Mouse (Mus musculus) monocyte, adult 2 months (primary cell): ENCODE results near the gene Smim11.
A peak's percentile ranks its signal among the peaks of the same experiment; 100 is the strongest.

ENCODE experiments used
- DNase-seq, 2 experiments: peaks; one replicate each; pipeline ENCODE4 v3.0.0; 2022; ENCODE audit warnings: low spot score in 2 of 2, low read depth in 1 of 2

The Smim11 gene

DNA sequence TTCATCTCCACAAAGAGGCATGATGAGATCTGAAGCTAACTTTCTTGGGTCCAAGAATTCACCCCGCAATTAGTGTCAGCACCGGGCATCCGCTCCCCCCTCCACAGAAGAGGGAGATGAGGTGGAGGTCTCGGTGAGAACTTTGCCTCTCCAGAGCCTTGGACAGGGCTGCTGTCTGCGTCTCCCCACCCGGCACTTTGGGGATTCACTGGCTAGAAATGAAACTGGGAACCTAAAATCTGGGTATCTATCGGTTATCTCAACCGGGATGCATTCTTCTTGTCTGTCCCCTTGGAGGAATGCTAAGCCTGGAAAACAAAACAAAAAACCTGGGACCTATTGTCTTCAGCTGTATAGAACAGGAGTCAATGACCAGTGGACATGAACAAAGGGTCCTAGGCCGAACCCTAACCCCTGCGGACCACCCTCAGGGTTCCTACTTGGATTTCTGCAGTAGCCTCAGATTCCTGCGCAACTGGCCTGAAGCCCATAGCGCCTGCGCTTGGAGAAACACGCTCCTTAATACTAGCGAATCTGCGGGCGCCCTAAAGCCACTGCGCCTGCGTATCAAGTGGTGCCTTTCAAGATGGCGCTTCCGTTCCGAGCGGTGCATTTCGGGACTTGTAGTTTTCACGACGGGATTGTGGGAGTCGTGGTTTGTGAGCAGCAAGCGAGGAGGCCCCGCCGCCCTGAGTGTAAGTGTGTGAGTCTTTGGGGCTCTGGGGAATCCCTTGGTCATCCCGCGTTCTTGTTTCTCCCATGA, at the start of gene Smim11:
Gene Smim11 (plus strand): TSS at position 638 of the 763 bp plus-strand sequence.
- peak; percentile 58 to 75 for DNase-seq

DNA sequence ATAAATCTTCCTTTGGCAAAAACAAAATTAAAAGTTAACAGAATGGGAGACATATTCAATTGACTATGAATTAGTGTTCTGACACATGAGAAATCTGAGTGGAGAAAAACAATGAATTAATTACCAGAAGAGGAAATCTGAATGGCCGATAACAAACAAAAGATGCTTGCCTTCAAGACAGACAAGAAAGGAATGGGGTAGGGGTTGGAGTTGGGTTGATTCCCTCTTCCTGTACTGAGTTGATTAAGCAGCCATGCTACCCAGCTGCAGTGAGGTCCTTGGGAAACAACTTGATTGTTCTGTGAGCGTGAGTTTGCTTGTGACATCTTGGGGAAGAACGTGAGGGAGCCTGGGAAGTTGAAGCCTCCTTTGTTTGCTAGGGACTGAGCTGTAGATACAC, 46.8 kb upstream of the Smim11 start:
- no peak for DNase-seq

DNA sequence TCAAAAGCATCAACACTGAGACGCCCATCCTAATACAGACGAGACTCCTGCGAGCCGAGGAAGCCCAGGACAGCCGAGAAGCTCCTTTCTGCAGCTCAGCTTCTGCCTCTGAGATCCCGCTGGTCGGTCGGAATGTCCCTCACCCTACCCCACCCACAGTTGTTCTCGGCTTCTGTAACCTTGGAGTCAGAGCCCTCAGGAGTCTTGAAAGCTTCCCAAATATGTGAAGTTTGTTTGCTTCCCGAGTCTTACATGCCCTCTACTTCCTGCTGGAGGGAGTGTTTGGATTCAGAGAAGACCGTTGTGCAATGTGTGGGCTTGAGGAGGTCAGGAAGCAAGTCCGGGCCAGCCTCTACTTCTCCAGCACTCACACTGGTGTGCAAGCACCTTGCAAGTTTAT, 33.2 kb upstream of the Smim11 start:
- DNase-seq, result no peak

DNA sequence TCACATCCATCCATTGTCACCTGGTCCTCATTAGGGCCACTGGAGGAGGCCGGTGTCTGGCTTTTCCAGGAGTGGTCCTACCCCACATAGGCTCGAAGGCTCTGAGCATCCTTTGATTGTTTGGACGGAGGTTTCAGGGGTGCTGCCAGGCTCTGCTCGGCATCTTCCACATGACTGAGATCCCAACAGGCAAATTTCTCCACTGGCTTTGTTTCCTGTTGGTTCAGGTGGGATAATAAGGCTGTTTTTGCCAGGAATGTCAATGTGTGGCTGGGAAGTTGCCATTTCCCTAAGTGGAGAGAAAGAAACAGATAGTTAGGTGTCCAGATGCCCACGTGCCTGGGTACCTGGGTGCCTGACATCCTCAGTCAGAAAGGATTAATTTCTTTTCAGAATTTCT, 26.6 kb upstream of the Smim11 start:
- DNase-seq, result no peak

DNA sequence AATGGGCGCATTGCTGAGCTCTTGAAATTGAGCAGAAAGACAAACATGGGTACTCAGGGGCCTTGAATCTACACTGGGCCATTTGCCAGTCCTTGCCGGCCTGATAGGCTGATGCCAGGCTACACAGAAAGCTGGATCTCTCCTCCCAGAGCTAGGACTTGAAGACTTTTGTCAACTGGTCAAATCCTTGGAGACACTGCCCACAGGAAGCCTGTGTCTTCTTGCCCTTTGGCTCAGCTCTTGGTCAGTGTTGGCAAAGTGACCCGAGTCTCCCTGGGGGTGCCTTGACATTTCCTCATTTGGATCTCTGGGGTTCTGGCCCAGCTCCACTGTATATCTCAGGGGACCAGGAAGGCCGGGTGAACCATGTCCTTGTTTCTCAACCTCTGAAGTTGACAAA, 25.6 kb upstream of the Smim11 start:
- DNase-seq, result no peak

DNA sequence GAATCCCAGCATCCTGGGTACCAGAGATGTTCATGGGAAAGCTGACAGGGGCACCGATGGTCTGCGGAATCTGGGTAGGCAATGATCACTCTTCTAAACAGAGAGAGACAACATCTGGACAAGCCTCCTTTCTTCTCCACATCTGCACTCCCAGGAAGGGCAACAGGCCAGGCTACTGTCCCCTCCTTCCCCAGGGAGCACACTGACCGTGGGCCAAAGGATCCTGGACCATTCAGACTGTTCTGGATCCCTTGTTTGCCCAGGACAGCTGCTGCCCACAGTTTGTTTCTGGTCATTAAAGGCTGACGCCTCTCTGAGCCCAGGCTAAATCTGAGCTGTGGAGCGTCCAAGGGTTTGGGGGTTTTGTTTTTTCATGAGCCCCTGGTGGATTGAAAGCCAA, 18.4 kb upstream of the Smim11 start:
- no peak for DNase-seq

DNA sequence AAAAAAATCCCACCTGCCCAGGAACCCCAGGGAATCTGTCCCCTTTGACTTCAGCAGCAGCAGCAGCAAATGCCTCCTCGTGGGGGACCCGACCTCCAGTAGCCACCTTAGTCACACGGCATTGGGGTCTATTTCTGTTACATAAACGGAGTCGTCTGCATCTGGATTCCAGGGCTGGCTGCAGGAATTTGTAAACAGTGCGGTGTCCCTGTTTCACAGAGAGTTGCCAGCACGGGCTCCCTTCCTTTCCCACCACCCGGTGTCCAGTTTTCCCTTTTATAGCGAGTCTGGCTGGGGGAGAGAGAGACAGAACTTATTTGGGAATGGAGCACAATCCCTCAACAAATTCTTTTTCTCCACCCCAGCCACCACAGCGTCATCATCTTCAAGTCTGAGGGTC, 16.0 kb upstream of the Smim11 start:
- DNase-seq, result no peak

DNA sequence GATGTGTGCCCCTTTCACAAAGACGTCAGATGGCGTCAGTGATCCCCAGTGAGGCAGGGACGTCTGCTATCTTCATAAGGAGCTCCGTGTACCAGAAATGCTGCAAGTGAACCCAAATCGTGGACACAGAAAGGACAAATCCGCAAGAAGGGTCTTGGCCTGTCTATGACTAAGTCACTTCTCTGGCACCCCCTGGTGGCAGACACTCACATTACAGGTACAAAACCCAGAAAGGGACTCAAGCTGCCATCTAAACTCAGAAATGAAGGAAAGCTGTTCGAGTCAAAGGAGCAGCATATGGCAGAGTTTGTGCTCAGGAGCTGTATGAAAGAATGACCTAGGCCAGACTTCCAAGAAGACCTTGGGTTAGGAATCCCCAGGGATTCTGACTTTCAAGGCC, 14.5 kb upstream of the Smim11 start:
- DNase-seq, result peak; percentile 11 to 55

DNA sequence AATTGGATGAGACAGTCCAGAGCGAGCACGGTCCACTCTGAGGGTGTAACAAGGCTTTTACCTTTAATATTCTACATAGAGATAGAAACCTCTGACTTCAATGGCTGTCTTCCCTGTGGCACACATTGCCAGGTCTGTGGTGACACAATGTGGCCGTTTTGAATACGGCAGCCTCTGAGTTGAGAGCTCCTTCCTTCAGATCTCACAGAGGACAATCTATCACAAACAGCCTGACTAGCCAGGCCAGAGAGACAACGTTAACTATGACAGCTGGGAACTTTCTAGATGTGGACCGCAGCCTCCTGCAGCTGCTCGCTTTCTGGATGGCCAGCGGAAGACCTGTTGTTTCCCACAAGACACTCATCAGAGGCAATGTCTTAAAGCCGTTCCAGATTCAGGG, 12.3 kb upstream of the Smim11 start:
- no peak for DNase-seq

DNA sequence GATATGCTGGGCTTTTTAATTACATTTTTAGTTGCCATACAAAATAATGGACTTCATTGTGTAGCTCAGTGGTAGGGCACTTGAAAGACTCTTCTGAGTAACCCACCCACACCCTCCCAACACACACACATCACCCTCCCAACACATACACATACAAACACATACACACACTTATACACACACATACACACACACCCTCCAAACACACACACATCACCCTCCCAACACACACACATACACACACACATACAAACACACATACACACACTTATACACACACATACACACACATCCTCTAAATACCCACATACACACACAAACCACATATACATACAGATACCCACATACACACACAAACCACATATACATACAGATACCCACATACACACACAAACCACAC, 11.0 kb upstream of the Smim11 start:
- no peak for DNase-seq

DNA sequence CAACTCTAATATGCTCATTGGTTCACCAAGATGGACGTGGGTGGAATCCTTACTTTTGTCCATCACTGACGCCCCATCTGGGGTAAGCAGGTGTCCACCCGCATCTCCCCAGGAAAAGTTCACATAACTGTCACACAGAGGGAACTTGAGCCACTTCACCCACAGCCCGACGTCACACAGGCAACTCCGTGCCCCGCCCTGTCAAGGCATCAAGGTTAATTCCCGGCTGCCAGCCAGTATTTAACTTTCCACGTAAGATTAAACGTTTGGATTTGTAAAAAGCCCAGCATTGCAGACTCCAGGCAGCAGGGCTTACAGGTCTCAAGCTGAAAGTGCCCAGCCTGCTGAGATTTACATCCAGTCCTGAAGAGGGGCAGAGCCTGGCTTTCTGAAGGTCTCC, 9.0 kb upstream of the Smim11 start, which contains the start of gene Kcne2:
Gene Kcne2 (plus strand): TSS at position 289 of the 400 bp plus-strand sequence.
- DNase-seq, result no peak

DNA sequence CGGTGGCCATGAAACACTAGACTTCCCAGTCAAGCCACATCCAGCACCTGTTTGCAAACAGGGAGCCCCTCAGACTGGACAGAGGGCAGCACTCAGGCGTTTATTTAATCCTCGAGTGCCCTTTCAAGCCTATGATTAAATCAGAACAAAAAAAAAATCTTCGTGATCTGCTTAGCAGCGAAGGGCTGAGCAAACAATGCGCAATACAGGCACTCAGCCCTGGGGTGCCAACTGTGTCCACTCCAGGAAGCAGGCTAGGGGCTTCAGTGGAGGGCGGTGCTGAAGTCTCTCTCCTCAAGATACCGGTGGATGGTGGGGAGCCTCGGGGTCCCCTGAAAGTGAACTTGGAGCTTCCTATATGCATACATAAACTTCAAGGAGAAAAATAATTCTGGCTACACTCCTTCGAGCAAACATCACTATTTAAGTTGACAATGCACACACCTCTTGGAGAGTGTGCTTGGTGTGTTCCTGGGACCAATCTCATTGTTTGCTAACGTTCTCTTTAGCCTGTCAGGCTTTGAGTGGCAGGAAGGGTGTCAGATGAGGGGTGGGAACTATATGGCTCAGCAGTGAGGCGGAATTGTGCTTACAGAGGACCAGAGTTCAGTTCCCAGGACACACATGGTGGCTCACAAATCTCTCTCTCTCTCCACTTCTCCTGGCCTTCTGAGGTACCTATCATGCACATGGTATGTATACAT, 6.7 kb upstream of the Smim11 start:
- DNase-seq, result no peak

DNA sequence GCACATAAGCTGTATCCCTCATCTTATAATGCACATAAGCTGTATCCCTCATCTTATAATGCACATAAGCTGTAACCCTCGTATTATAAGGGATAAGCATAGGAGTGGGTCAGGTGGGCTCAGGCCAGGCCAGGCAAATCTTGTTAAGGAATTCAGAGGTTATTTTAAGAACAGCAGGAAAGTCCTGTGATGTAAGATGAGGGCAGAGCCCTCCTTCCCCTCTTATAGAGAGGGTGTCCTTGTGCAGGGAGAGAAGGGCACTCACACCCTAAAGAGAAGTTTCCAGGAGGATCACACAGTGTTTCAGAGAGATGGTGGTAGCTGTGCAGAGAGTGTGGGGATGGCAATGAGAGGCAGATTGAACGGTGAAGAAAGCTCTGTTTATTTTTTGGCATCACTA, 5.8 kb upstream of the Smim11 start:
- DNase-seq, result no peak

DNA sequence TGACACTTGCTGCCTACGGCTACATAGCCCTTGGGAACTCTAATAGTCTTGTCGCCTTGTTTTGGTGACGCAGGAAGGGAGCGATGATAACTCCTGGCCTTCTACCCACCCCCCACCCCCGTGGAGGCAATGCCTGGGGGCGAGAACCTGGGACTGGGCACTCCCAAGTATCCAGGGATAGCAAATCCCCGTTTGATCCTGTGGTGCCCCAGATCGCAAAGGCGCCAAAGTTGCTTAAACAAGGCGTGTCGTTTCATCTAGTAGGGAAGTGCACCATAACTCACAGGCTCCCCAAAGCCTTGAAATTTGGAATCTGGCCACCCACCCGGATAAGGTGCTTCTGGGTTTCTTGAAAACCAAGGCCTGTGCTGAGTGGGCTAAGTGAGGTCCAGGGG, 323 bp downstream of the Smim11 start:
- peak in 1 of 2 experiments; percentile 1 for DNase-seq

DNA sequence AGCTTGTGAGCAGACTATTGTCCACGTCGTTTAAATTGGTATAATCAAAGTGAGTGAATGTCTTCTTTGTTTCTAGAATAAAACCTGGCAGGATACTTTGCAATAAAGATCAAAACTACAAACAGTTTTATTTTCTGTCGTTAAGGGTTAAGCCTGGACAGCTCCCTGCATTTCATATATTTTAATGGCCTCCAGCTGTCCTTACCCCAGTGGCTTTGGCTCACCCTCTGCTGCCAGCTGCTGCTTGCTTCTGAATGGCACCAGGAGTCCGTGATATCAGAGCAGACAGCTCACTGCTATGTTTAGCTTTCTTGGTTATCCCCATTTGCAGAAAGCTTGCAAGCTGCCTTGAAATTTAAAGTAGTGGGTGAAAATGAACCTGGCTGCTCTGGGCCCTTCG, 903 bp downstream of the Smim11 start:
- DNase-seq, result no peak

DNA sequence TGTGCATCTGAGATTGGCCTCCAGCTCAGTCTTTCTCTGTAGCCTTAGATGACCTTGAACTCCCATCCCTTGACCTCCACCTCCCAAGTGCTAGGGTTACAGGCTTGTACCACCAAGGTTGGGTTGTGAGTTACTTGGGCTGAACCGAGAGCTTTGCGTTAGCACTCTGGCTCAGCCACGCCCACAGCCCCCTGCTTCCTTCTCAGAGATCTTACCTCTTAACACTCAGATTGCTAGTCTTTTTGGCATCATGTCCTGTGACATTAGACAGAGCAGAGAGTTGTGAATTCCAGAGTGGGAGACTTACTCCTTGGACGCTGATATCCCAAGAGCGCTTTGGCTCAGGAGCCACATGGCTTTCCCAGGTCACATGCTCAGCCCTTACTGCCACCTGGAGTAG, 1.4 kb downstream of the Smim11 start:
- DNase-seq, result no peak

DNA sequence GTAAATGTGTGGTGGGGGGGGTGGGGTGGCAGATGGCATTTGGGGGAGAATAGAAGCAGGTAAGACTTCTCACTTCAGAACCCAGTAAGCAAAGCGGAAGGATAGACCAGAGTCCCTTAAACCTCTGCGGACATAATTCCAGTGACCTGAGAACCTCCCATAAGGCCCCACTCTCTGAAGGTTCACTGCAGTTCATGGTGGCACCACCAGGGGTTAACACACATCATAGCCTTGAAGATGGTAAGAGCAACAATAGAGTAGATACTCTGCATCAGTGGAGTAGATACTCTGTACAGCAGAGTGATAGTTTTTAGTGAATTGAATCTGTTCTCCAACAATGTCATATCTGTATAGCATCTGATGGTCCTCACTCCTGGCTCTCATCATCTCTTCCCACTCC, 4.4 kb downstream of the Smim11 start:
- DNase-seq, result no peak

DNA sequence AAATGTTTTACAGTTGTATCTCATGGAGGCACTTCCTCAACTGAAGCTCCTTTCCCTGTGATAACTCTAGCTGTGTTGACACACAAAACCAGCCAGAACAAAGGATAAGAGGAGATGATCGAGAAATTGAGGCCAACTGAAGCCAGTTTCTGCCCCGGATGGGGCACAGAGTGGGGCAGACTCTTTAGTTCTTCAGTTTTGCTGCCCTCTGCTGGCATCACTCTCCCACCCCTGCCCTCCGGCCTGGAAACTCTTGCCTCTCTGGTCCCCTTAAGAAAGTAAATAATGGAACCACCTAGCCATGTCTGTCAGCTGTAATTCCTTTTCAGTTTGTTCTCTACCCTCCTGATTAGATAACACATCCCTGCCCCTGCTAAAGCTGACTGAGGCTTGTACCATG, 6.9 kb downstream of the Smim11 start:
- no peak for DNase-seq

DNA sequence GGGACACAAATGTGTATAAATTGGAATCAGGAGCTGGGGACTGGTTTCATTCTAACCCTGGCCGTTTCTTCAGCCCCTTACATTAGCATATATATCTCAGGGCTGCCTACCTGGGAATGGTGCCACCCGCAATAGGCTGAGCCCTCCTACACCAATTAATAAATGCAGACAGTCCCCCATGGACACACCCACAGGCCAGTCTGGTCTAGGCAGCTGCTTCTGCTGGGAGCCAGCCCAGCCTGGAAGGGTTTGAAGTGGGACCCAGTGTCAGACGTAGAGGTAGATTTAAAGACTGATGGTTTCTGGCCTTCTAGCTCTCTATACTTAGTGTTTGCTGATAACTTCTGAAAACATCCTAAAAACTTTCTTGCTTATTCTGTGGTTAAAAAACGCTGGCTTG, 8.0 kb downstream of the Smim11 start:
- DNase-seq, result no peak

DNA sequence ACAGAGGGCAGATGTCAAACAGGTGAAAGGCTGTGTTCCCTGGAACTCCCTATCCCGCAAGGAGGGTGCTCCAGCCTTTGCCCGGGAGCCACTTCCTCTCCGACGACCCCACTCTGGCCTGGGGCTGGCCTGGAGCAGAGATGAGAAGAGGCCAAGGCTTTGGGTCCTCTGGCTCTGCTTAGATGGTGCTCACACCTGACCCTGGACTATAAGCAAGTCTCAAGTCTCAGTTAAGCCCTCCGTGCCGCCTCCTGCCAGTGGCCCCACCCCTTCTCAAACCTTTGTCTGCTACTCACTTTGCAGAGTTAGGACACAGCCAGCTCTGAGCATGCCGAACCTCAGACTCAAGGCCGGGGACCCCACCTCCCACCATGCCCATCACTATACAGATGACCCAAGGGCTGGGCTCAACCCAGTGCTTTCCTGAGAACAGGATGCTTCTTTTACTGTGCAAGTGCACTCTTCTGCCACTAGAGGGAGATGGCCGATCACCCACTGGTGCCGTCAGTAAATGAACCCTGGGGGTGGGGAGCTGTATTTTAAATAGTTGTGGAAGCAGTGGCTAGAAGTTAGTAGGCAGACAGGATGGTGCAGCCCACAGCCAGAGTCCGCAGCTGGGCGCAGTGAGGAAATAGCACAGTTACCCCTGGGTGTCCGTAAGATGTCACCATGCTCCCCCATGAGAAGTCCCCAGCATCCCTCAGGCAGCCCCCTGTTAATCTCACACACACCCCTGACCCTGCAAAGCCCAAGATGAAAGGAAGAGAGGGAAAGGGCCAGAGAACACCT, 13.1 kb downstream of the Smim11 start:
- no peak for DNase-seq

DNA sequence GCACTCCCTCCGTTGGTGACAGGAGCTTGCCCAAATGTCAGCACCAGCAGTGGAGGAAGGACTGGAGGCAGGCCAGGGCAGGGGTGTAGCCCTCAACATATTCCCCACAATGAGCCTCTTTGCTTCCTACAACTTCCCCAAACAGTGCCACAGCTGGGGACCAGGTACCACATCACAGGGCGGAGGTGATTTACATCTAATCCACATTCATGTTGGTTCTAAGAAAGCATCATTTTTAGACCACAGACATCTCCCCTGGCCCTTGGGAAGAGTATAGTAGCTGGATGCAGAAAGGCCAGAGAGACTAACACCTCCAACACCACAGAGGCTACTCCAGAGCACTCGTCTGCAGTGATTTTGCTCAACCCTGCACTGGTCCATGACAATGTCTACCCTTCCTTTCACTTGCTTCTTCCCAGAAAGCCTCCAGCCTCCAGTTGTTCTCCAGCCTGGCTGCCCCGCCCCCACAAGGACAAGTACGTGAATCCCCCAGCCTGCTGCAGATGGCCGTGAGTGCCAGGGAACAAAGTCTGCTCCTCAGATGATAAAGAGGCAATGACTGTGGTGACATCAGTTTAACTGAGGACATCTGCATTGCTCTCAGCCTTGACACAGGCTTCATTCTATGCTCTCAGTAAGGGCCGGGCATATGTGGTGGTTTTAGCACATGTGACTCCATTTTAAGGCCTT, 15.1 kb downstream of the Smim11 start:
- DNase-seq, result no peak
